Mouse (Mus musculus) CH12.LX (cell line): ENCODE data around the gene Maea.
A peak's percentile ranks its signal among the peaks of the same experiment; 100 is the strongest.

Experiments
- CTCF ChIP-seq, 2 experiments: IDR thresholded peaks in 1 of 2; conservative IDR thresholded peaks in 1 of 2; 2 replicates each; pipeline ENCODE4 v1.5.1; 2011 to 2012; ENCODE audit warnings: low read depth in 2 of 2, low read length in 2 of 2, improper control_type of control experiment in 1 of 2, inconsistent platforms in 1 of 2, mild to moderate bottlenecking in 1 of 2, moderate library complexity in 1 of 2
- MEF2A ChIP-seq: IDR thresholded peaks from 2 replicates; pipeline ENCODE4 v1.6.1; 2014; ENCODE audit warnings: low read depth, mild to moderate bottlenecking, inconsistent platforms, low read length, improper control_type of control experiment, borderline replicate concordance
- POLR2A ChIP-seq: IDR thresholded peaks from 2 replicates; pipeline ENCODE4 v1.6.1; 2011; ENCODE audit warnings: low read depth, mild to moderate bottlenecking, improper control_type of control experiment, low read length

- TF ChIP-seq CTCF (conservative IDR thresholded peaks at IDR 0.05 in 1 of 2, IDR thresholded peaks at IDR 0.05 in 1 of 2; ENCODE audit: low read depth in 2 of 2, low read length in 2 of 2) (peak; percentile 21 to 81; a peak in 2 of 4 replicates), POLR2A (no peak), MEF2A (no peak)
Measured at GRCm38 (mm10) chr5:33371137-33371536, 35.8 kb downstream of the Maea start.
